Mouse (Mus musculus) frontal cortex, postnatal 25 days (tissue): ENCODE measurements at regions not wholly inside any gene's neighbourhood (a gene's known extent, or its start where the extent isn't known, plus 50 kb on each side); places are given as distances from the start of the nearest gene placed in this dataset.
A peak's percentile ranks its signal among the peaks of the same experiment; 100 is the strongest.

Experiments used
- DNase-seq, 2 experiments: peaks; one replicate each; pipeline ENCODE4 v3.0.0; 2022; ENCODE audit warnings: low spot score in 2 of 2

- DNase-seq, result peak; percentile 72 to 84
Observed at GRCm38 (mm10) chrX:77432846-77433810, 77.7 kb upstream of the Tbl1x start.

- DNase-seq, result no peak
Observed at GRCm38 (mm10) chrX:77433811-77434192, 77.0 kb upstream of the Tbl1x start.

GRCm38 (mm10) chrX:77443852-77444492 lies 66.8 kb upstream of the Tbl1x start:
- no peak for DNase-seq

- DNase-seq, result no peak
Observed at GRCm38 (mm10) chrX:77446755-77447154, 64.1 kb upstream of the Tbl1x start.

GRCm38 (mm10) chrX:77451977-77452675 lies 58.7 kb upstream of the Tbl1x start:
- DNase-seq, result no peak
